Mouse (Mus musculus): Measurements from ENCODE around the gene Gm20696. TPM values are rescaled to one million over a fixed set of nuclear protein-coding genes. Genes with fewer than 3 reads are reported as not detected.

Gm20696 gene
- polyA plus RNA-seq, 1 experiment from 2014 or later, result 1.9 TPM

GRCm38 (mm10) chr6:99691666-99692205 is 25.1 kb upstream of the Gm20696 start:
- no peak overlapping the region for H3K27ac ChIP-seq (ENCODE audit: low read length)
- peak overlapping the region; percentile 69 for H3K4me3 ChIP-seq (replicated peaks; ENCODE audit: low read length)
- peak overlapping the region; percentile 84 for H3K9ac ChIP-seq (ENCODE audit: low read length)
- H3K27me3 ChIP-seq (ENCODE audit: control insufficient read depth, insufficient read depth, low read length), result peaks cover 38% of the 10 kb centered on the region
- no peak for ATAC-seq (ENCODE audit: insufficient read depth, low FRiP score)
- no peaks in the 10 kb centered on the region for H3K36me3 ChIP-seq (ENCODE audit: control insufficient read depth, insufficient read depth, low read length)
- H3K4me1 ChIP-seq (ENCODE audit: control insufficient read depth, insufficient read depth, low read length), result peaks cover 4% of the 10 kb centered on the region; the same call in 1 of the 2 replicates
- H3K4me2 ChIP-seq (ENCODE audit: low read depth, low read length), result peak overlapping the region; percentile 94
- no peaks in the 10 kb centered on the region for H3K9me3 ChIP-seq (replicated peaks; ENCODE audit: control insufficient read depth, low read length)
- WGBS, result 9% methylated on average over 25 of the region's 25 CpGs

GRCm38 (mm10) chr6:99688513-99688912 is 21.9 kb upstream of the Gm20696 start:
- H3K27me3 ChIP-seq (ENCODE audit: control insufficient read depth, insufficient read depth, low read length), result peaks cover 24% of the 10 kb centered on the region
- H3K4me1 ChIP-seq (ENCODE audit: control insufficient read depth, insufficient read depth, low read length), result peaks cover 2% of the 10 kb centered on the region; the same call in 1 of the 2 replicates
- ATAC-seq (ENCODE audit: insufficient read depth, low FRiP score), result no peak
- H3K9me3 ChIP-seq (replicated peaks; ENCODE audit: control insufficient read depth, low read length), result 0 out of 2 replicates have a peak, but pooled peaks cover 4% of the 10 kb centered on the region
- no peaks in the 10 kb centered on the region for H3K36me3 ChIP-seq (ENCODE audit: control insufficient read depth, insufficient read depth, low read length)
- H3K4me3 ChIP-seq (replicated peaks; ENCODE audit: low read length), result no peak overlapping the region
- H3K4me2 ChIP-seq (ENCODE audit: low read depth, low read length), result no peak overlapping the region
- no peak overlapping the region for H3K9ac ChIP-seq (ENCODE audit: low read length)
- no peak overlapping the region for H3K27ac ChIP-seq (ENCODE audit: low read length)
- 72% methylated on average over 6 of the region's 6 CpGs for WGBS

DNA sequence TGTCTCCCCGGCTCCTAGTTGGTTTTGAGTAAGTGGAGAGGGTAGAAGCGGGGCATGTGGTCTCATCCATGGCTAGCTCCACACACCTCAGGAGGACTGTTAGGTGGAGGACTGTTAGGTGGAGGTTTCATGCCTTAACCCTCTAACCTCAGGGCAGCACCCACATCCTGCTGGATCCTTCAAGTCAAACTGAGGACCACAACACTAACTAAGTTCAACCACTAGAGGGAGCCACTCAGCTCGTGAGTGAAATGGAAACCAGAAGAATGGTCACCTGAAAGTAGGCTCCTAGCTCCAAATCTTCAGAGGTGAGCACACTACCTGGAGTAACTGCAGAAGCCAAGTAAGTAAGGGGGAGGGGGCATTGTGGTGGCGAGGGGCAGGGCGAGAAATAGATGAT is 18.3 kb upstream of the Gm20696 start:
- H3K4me2 ChIP-seq (ENCODE audit: low read depth, low read length), result no peak overlapping the region
- no peak overlapping the region for H3K27ac ChIP-seq (ENCODE audit: low read length)
- WGBS, result 54% methylated on average over 5 of the region's 5 CpGs
- no peaks in the 10 kb centered on the region for H3K36me3 ChIP-seq (ENCODE audit: control insufficient read depth, insufficient read depth, low read length)
- no peaks in the 10 kb centered on the region for H3K27me3 ChIP-seq (ENCODE audit: control insufficient read depth, insufficient read depth, low read length)
- H3K4me3 ChIP-seq (replicated peaks; ENCODE audit: low read length), result no peak overlapping the region
- 0 out of 2 replicates have a peak, but pooled peaks cover 4% of the 10 kb centered on the region for H3K9me3 ChIP-seq (replicated peaks; ENCODE audit: control insufficient read depth, low read length)
- no peak for ATAC-seq (ENCODE audit: insufficient read depth, low FRiP score)
- H3K4me1 ChIP-seq (ENCODE audit: control insufficient read depth, insufficient read depth, low read length), result no peaks in the 10 kb centered on the region
- no peak overlapping the region for H3K9ac ChIP-seq (ENCODE audit: low read length)

GRCm38 (mm10) chr6:99683974-99684373 is 17.4 kb upstream of the Gm20696 start:
- no peak for ATAC-seq (ENCODE audit: insufficient read depth, low FRiP score)
- WGBS, result 92% methylated on average over 5 of the region's 5 CpGs
- Histone ChIP-seq H3K27me3 (ENCODE audit: control insufficient read depth, insufficient read depth, low read length) (no peaks in the 10 kb centered on the region), H3K4me2 (ENCODE audit: low read depth, low read length) (no peak overlapping the region), H3K9ac (ENCODE audit: low read length) (no peak overlapping the region), H3K36me3 (ENCODE audit: control insufficient read depth, insufficient read depth, low read length) (no peaks in the 10 kb centered on the region), H3K4me1 (ENCODE audit: control insufficient read depth, insufficient read depth, low read length) (no peaks in the 10 kb centered on the region), H3K4me3 (replicated peaks; ENCODE audit: low read length) (no peak overlapping the region), H3K9me3 (replicated peaks; ENCODE audit: control insufficient read depth, low read length) (0 out of 2 replicates have a peak, but pooled peaks cover 4% of the 10 kb centered on the region), H3K27ac (ENCODE audit: low read length) (no peak overlapping the region)

GRCm38 (mm10) chr6:99678108-99678507 is 11.5 kb upstream of the Gm20696 start:
- no peak for ATAC-seq (ENCODE audit: insufficient read depth, low FRiP score)
- Histone ChIP-seq H3K27ac (ENCODE audit: low read length) (no peak overlapping the region), H3K4me2 (ENCODE audit: low read depth, low read length) (no peak overlapping the region), H3K9me3 (replicated peaks; ENCODE audit: control insufficient read depth, low read length) (no peaks in the 10 kb centered on the region), H3K4me1 (ENCODE audit: control insufficient read depth, insufficient read depth, low read length) (0 out of 2 replicates have a peak, but pooled peaks cover 3% of the 10 kb centered on the region), H3K27me3 (ENCODE audit: control insufficient read depth, insufficient read depth, low read length) (no peaks in the 10 kb centered on the region), H3K9ac (ENCODE audit: low read length) (no peak overlapping the region), H3K4me3 (replicated peaks; ENCODE audit: low read length) (no peak overlapping the region), H3K36me3 (ENCODE audit: control insufficient read depth, insufficient read depth, low read length) (no peaks in the 10 kb centered on the region)
- WGBS, result 83% methylated on average over 11 of the region's 11 CpGs

DNA sequence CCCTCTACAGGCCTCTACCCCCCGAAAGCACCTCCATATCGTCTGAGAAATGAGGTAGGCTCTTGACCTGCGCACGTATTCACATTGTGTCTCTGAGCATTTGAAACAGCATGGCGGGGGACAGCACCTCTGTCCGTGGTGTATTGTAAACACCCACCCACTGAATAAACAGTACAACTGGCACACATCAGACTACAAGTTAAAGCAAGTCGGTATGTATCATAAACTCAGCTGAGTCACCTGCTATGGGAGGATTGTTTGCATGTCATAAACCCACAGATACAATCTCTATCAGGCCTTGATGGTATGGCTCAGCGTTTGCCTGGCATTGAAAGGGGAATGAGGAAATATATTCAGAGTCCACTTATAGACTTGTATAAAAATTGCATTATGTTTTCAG is 10.7 kb upstream of the Gm20696 start:
- Histone ChIP-seq H3K9me3 (replicated peaks; ENCODE audit: control insufficient read depth, low read length) (no peaks in the 10 kb centered on the region), H3K9ac (ENCODE audit: low read length) (no peak overlapping the region), H3K36me3 (ENCODE audit: control insufficient read depth, insufficient read depth, low read length) (no peaks in the 10 kb centered on the region), H3K4me2 (ENCODE audit: low read depth, low read length) (no peak overlapping the region), H3K4me3 (replicated peaks; ENCODE audit: low read length) (no peak overlapping the region), H3K27me3 (ENCODE audit: control insufficient read depth, insufficient read depth, low read length) (no peaks in the 10 kb centered on the region), H3K27ac (ENCODE audit: low read length) (no peak overlapping the region), H3K4me1 (ENCODE audit: control insufficient read depth, insufficient read depth, low read length) (0 out of 2 replicates have a peak, but pooled peaks cover 3% of the 10 kb centered on the region)
- 61% methylated on average over 8 of the region's 8 CpGs for WGBS
- ATAC-seq (ENCODE audit: insufficient read depth, low FRiP score), result peak; percentile 21; the same call in 1 of the 2 replicates

DNA sequence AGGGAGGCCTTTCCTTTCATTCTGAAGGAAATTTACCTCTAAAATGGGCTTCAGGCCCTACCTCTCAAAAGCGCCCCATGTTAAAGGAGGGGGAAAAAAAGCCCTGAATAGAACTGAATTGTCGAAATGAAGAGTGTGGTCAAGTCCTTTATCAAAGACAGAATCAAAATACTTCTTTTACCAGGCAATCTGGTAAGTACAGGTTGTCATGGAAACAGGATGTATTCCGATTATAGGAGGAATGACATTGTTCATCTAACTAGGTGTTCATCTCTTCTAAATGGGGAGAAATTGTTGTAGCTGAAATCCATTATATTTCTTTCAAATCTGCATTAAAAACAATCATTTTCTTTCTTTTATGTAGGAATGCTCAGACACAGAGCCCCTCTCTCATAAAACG is 7.9 kb upstream of the Gm20696 start:
- no peak for ATAC-seq (ENCODE audit: insufficient read depth, low FRiP score)
- no peaks in the 10 kb centered on the region for H3K9me3 ChIP-seq (replicated peaks; ENCODE audit: control insufficient read depth, low read length)
- no peaks in the 10 kb centered on the region for H3K36me3 ChIP-seq (ENCODE audit: control insufficient read depth, insufficient read depth, low read length)
- H3K4me3 ChIP-seq (replicated peaks; ENCODE audit: low read length), result no peak overlapping the region
- no peak overlapping the region for H3K4me2 ChIP-seq (ENCODE audit: low read depth, low read length)
- H3K9ac ChIP-seq (ENCODE audit: low read length), result no peak overlapping the region
- no peaks in the 10 kb centered on the region for H3K27me3 ChIP-seq (ENCODE audit: control insufficient read depth, insufficient read depth, low read length)
- H3K4me1 ChIP-seq (ENCODE audit: control insufficient read depth, insufficient read depth, low read length), result 0 out of 2 replicates have a peak, but pooled peaks cover 3% of the 10 kb centered on the region
- H3K27ac ChIP-seq (ENCODE audit: low read length), result no peak overlapping the region
- WGBS, result 84% methylated on average over 4 of the region's 4 CpGs

DNA sequence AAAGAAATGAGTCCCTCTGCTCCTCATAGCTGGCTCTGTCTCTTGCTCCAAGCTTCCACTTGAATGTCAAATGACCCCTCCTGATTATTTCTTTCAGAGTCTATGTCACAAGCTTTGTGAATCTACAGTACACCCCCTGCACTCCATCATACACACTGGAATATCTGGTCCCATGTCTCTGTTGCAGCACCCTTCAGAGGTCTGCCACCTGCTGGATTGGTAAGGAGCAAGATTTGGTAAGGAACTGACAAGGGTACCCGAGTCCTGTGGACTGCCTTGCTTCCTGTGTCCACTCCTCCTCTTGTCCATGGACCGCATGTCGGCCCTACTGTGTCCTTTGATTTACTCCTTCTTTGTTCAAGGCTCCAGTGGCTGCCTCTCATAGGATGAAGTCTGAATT is 5.2 kb upstream of the Gm20696 start:
- no peaks in the 10 kb centered on the region for H3K36me3 ChIP-seq (ENCODE audit: control insufficient read depth, insufficient read depth, low read length)
- H3K27me3 ChIP-seq (ENCODE audit: control insufficient read depth, insufficient read depth, low read length), result no peaks in the 10 kb centered on the region
- H3K4me3 ChIP-seq (replicated peaks; ENCODE audit: low read length), result no peak overlapping the region
- H3K4me2 ChIP-seq (ENCODE audit: low read depth, low read length), result no peak overlapping the region
- no peak overlapping the region for H3K9ac ChIP-seq (ENCODE audit: low read length)
- no peak for ATAC-seq (ENCODE audit: insufficient read depth, low FRiP score)
- no peaks in the 10 kb centered on the region for H3K4me1 ChIP-seq (ENCODE audit: control insufficient read depth, insufficient read depth, low read length)
- H3K27ac ChIP-seq (ENCODE audit: low read length), result no peak overlapping the region
- 60% methylated on average over 3 of the region's 3 CpGs for WGBS
- no peaks in the 10 kb centered on the region for H3K9me3 ChIP-seq (replicated peaks; ENCODE audit: control insufficient read depth, low read length)

DNA sequence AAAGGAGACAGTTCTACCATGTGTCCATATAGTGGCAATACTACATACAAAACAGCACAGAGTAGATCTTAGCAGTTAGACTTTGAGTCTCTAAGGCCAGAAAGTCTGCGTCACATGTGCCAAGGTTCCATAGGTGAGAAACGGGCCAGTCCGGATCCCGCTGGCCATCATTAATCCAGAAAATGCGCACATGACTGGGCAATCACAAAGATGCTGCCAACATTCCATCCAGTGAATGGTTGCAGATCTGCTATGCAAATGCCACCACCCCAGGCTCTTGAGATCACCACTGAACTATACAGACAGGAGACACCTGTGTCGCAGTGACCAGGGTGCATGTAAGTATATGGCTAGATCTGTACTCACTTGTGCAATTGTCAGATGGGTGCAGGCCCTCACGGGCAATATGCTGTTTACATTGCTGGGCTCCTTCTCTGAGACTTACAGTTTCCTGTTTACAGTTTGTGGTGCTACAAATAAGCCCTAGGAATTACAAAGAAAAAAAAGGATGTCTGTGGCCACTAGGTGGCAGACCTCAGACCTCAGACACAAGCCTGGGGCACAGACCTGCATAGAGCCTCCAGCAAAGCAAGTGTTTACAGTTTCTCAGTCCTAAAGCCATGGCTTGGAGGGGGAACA is 4.0 kb upstream of the Gm20696 start:
- 0 out of 2 replicates have a peak, but pooled peaks have one; percentile 33 for ATAC-seq (ENCODE audit: insufficient read depth, low FRiP score)
- H3K36me3 ChIP-seq (ENCODE audit: control insufficient read depth, insufficient read depth, low read length), result no peaks in the 10 kb centered on the region
- H3K27me3 ChIP-seq (ENCODE audit: control insufficient read depth, insufficient read depth, low read length), result no peaks in the 10 kb centered on the region
- H3K27ac ChIP-seq (ENCODE audit: low read length), result no peak overlapping the region
- H3K4me1 ChIP-seq (ENCODE audit: control insufficient read depth, insufficient read depth, low read length), result no peaks in the 10 kb centered on the region; the same call in 1 of the 2 replicates
- no peak overlapping the region for H3K4me2 ChIP-seq (ENCODE audit: low read depth, low read length)
- H3K4me3 ChIP-seq (replicated peaks; ENCODE audit: low read length), result no peak overlapping the region
- no peak overlapping the region for H3K9ac ChIP-seq (ENCODE audit: low read length)
- H3K9me3 ChIP-seq (replicated peaks; ENCODE audit: control insufficient read depth, low read length), result no peaks in the 10 kb centered on the region
- WGBS, result 78% methylated on average over 7 of the region's 7 CpGs

Data from stomach, embryonic 16.5 days (tissue).